Mouse (Mus musculus) forebrain, postnatal 0 days (tissue): Measurements from ENCODE around the gene Mtif2. TPM values are rescaled to one million over a fixed set of nuclear protein-coding genes. Genes with fewer than 3 reads are reported as not detected.

Experiments used
- ATAC-seq: fragments of 200-750 bp; cut with Nextera tagmentation; 2 replicates; pipeline ENCODE4 v1.8.0; 2017; ENCODE audit warnings: mild to moderate bottlenecking, moderate library complexity
- DNase-seq: peaks from one replicate; pipeline ENCODE4 v3.0.0-alpha.2; 2015
- H3K27ac ChIP-seq: fragments of 300-500 bp; sonication (generic); 2 replicates; pipeline ENCODE4 v1.5.1; 2014; ENCODE audit warnings: low read depth, mild to moderate bottlenecking, antibody characterized with exemption, low read length, moderate library complexity, mixed read lengths
- H3K27me3 ChIP-seq: fragments of 300-500 bp; sonication (generic); 2 replicates; pipeline ENCODE4 v1.6.1; 2014; ENCODE audit warnings: mild to moderate bottlenecking, low read length, mixed read lengths; ENCODE audit not compliant: insufficient read depth
- H3K36me3 ChIP-seq: fragments of 300-500 bp; sonication (generic); 2 replicates; pipeline ENCODE4 v1.6.1; 2014; ENCODE audit warnings: mild to moderate bottlenecking, moderate library complexity; ENCODE audit not compliant: insufficient read depth
- H3K4me1 ChIP-seq: fragments of 300-500 bp; sonication (generic); 2 replicates; pipeline ENCODE4 v1.6.1; 2014; ENCODE audit warnings: antibody characterized with exemption; ENCODE audit not compliant: insufficient read depth
- H3K4me2 ChIP-seq: fragments of 300-500 bp; sonication (generic); 2 replicates; pipeline ENCODE4 v1.6.1; 2014; ENCODE audit warnings: low read depth, mild to moderate bottlenecking, moderate library complexity
- H3K4me3 ChIP-seq: fragments of 300-500 bp; sonication (generic); 2 replicates; pipeline ENCODE4 v1.5.1; 2014; ENCODE audit warnings: low read depth, low read length, mixed read lengths
- H3K9ac ChIP-seq: fragments of 300-500 bp; sonication (generic); 2 replicates; pipeline ENCODE4 v1.6.1; 2014; ENCODE audit warnings: mild to moderate bottlenecking
- H3K9me3 ChIP-seq: fragments of 300-500 bp; sonication (generic); 2 replicates; pipeline ENCODE4 v1.6.1; 2016; ENCODE audit warnings: low read length
- CTCF ChIP-seq: sonication (generic); IDR thresholded peaks from 2 replicates; pipeline ENCODE4 v1.5.1; 2016; ENCODE audit warnings: antibody characterized with exemption, control low read depth, low read depth
- WGBS: fragments of 180-500 bp; shearing (Covaris S2); extraction: QIAGEN DNeasy Blood & Tissue Kit; methylation state at CpG from one replicate; pipeline ENCODE4 v1.1.7; 2014; 5-methylcytosine and 5-hydroxymethylcytosine counted together
- polyA plus RNA-seq: library from polyadenylated mRNA; unstranded; fragments of >200 nt; fragmentation: Nextera tagmentation; extraction: Ambion mirVana; gene quantifications from 2 replicates; pipeline ENCODE4 v1.2.1, GENCODE M21; 2015
- total RNA-seq: library from RNA; depleted of rRNA; stranded (reverse); fragments of >200 nt; gene quantifications from 2 replicates; pipeline ENCODE4 v1.2.3, GENCODE M21; 2014

Gene Mtif2
- total and polyA plus RNA-seq, 2 experiments from 2014 or later, result 32.4 to 35.5 TPM

DNA sequence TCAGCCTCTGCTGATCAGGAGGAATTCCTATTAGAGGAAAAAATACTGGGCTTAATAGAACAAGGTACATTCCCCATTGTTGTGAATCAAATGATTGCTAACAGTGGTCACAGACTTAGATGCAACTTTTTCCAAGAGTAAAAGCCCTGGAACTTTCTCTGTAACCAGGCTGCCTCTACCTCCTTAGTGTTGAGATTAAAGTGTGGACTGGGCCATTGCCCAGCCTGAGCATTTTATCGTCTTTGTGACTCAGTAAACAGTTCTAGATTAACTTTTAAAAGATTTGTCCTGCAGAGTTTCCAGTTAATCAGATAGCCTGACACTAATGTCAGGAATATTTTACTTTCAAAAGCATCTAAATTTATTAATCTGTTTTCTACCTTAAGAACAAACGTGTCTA lies 20.6 kb downstream of the Mtif2 start:
- TF ChIP-seq CTCF, result no peak
- no peaks in the 10 kb centered on the region for H3K9me3 ChIP-seq
- DNase-seq, result no peak
- peaks cover 6% of the 10 kb centered on the region; the same call in 1 of the 2 replicates for H3K4me1 ChIP-seq
- no peaks in the 10 kb centered on the region for H3K27me3 ChIP-seq
- no peak overlapping the region for H3K27ac ChIP-seq
- peak overlapping the region; percentile 84 for H3K9ac ChIP-seq
- WGBS, result 24% methylated on average over 2 of the region's 2 CpGs
- peaks cover 27% of the 10 kb centered on the region for H3K36me3 ChIP-seq
- peak overlapping the region; percentile 77 for H3K4me3 ChIP-seq
- no peak for ATAC-seq
- H3K4me2 ChIP-seq, result peak overlapping the region; percentile 56

DNA sequence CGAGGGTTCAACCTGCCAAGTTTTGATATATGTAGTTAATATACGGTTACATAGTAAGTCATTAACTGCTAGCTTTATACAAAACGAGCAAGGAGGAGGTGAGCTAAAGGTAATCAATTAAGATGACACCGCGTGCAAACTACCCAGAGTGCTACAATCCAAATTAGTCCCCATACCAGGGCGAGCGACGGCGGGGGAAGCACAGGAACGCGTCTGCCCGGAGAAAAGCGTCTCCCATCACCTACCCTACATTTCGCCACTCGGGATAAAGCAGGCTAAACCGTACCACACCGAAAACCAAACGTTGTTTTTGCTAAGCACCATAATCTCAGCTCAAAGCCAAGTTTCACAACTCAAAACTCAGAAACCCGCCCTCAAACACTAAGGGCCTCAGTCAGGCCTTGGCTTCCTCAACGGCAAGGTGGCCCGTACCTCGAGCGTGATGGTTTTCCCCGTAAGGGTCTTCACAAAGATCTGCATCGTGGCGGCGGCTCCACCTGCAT lies 21.1 kb downstream of the Mtif2 start:
- H3K4me2 ChIP-seq, result peak overlapping the region; percentile 56
- H3K27ac ChIP-seq, result peak overlapping the region; percentile 82
- under 1% methylated on average over 27 of the region's 27 CpGs for WGBS
- H3K4me1 ChIP-seq, result peaks cover 6% of the 10 kb centered on the region; the same call in 1 of the 2 replicates
- H3K27me3 ChIP-seq, result no peaks in the 10 kb centered on the region
- peaks cover 25% of the 10 kb centered on the region for H3K36me3 ChIP-seq
- ATAC-seq, result peak; percentile 12
- DNase-seq, result no peak
- H3K4me3 ChIP-seq, result peak overlapping the region; percentile 77
- peak overlapping the region; percentile 84 for H3K9ac ChIP-seq
- no peaks in the 10 kb centered on the region for H3K9me3 ChIP-seq
- TF ChIP-seq CTCF, result no peak

GRCm38 (mm10) chr11:29547752-29548503 lies 21.7 kb downstream of the Mtif2 start, which contains the start of the genes Clhc1 and Rps27a:
TSS of gene Clhc1 (plus strand) at chr11:29547950.
TSS of gene Rps27a (minus strand) at chr11:29548109.
- Histone ChIP-seq H3K9ac (peak within 1 kb of the TSS; percentile 84), H3K9me3 (no peaks in the 10 kb centered on the region), H3K27ac (peak within 1 kb of the TSS; percentile 82), H3K4me3 (peak within 1 kb of the TSS; percentile 77), H3K4me1 (peaks cover 6% of the 10 kb centered on the region; the same call in 1 of the 2 replicates), H3K36me3 (peaks cover 19% of the 10 kb centered on the region), H3K27me3 (no peaks in the 10 kb centered on the region), H3K4me2 (peak within 1 kb of the TSS; percentile 66)
- peak; percentile 98 for ATAC-seq
- under 1% methylated on average over 46 of the region's 46 CpGs for WGBS
- TF ChIP-seq CTCF, result peak; percentile 44
- DNase-seq, result peak; percentile 98

DNA sequence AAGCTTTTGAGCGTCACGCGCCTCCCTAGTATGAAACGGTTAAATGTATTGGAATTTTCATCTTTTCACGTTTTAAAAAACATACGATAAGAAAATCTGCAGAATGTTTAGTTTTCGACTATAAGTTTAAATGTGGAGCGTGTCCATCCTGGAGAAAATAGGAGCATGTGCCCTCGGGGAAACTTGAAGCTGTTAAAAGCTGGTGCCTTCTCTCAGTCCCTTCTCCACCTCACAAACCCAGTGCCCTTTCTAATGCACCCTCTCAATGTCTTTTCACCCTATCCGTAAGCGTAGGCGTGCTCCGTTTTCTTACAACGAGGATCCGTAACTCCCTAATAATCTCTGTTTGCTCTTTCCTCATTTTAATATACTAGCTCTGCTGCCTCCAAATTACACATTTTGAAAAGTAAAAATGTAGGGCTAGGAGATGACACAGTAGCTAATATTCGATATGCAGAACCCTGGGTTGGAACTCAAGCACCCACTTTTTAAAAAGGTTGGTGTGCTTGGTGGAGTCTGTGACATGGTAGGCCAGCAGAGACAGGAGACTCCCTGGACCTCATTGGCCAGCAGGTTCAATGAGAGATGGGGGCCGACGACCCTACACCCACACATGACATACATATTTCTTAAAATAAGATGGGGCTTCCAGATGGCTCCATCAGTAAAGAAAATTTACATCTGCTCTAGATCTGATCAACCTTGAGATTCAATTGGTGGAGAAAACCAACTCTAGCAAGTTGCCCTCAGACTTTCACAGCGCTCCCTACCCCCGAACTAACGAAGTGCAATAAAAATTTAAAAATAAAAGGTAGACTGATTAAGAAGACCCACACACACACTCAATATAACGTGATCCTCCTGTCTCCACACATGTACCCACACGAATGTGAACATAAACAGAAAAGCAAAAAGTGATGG lies 22.6 kb downstream of the Mtif2 start:
- Histone ChIP-seq H3K9ac (peak overlapping the region; percentile 84), H3K4me1 (peaks cover 6% of the 10 kb centered on the region; the same call in 1 of the 2 replicates), H3K27ac (peak overlapping the region; percentile 82), H3K27me3 (no peaks in the 10 kb centered on the region), H3K9me3 (no peaks in the 10 kb centered on the region), H3K4me2 (peak overlapping the region; percentile 66), H3K36me3 (peaks cover 19% of the 10 kb centered on the region), H3K4me3 (peak overlapping the region; percentile 77)
- ATAC-seq (no peak), DNase-seq (no peak)
- TF ChIP-seq CTCF, result no peak
- 28% methylated on average over 23 of the region's 23 CpGs for WGBS

GRCm38 (mm10) chr11:29549425-29549778 lies 23.2 kb downstream of the Mtif2 start:
- H3K4me2 ChIP-seq, result no peak overlapping the region
- WGBS, result 90% methylated on average over 1 of the region's 1 CpGs
- peaks cover 6% of the 10 kb centered on the region; the same call in 1 of the 2 replicates for H3K4me1 ChIP-seq
- TF ChIP-seq CTCF, result no peak
- DNase-seq (no peak), ATAC-seq (no peak)
- no peaks in the 10 kb centered on the region for H3K9me3 ChIP-seq
- no peak overlapping the region for H3K4me3 ChIP-seq
- H3K27ac ChIP-seq, result no peak overlapping the region
- H3K36me3 ChIP-seq, result peaks cover 13% of the 10 kb centered on the region
- H3K9ac ChIP-seq, result no peak overlapping the region
- H3K27me3 ChIP-seq, result no peaks in the 10 kb centered on the region

DNA sequence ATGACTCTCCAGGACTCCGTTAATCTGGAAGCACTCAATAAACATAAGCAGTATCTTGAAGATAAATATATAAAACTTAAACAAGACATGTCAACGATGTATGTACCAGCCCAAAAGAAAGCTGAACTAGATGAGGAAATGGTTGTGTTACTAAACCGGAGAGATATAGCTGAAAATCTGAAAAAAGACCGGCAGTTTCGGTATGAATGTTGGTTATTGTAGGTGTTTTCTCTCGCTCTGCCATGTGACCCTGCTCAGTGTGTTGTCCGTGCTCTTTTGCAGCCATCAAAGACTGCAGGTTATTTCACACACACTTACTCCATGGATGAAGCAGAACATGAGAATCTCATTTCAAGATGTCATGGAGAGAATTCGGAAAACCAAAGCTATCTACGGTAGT lies 34.2 kb downstream of the Mtif2 start:
- no peak overlapping the region for H3K4me3 ChIP-seq
- no peaks in the 10 kb centered on the region for H3K36me3 ChIP-seq
- no peaks in the 10 kb centered on the region for H3K9me3 ChIP-seq
- H3K9ac ChIP-seq, result no peak overlapping the region
- H3K4me1 ChIP-seq, result no peaks in the 10 kb centered on the region
- TF ChIP-seq CTCF, result no peak
- H3K27ac ChIP-seq, result no peak overlapping the region
- WGBS, result 91% methylated on average over 9 of the region's 9 CpGs
- ATAC-seq (no peak), DNase-seq (no peak)
- no peaks in the 10 kb centered on the region for H3K27me3 ChIP-seq
- no peak overlapping the region for H3K4me2 ChIP-seq
